Mouse (Mus musculus) testis, adult 2 months (tissue): Measurements from ENCODE around the gene Ddah2.

Experiments
- CTCF ChIP-seq: fragments of 200-500 bp; IDR thresholded peaks from 2 replicates; pipeline ENCODE4 v1.5.1; 2012; ENCODE audit warnings: low read depth, mild to moderate bottlenecking, inconsistent platforms, low read length, moderate library complexity; ENCODE audit not compliant: control insufficient read depth, insufficient read depth, insufficient replicate concordance
- POLR2A ChIP-seq: fragments of 200-500 bp; IDR thresholded peaks from 2 replicates; pipeline ENCODE4 v1.6.1; 2012; ENCODE audit warnings: low read depth, mild to moderate bottlenecking, inconsistent platforms, low read length, moderate library complexity; ENCODE audit not compliant: control insufficient read depth

DNA sequence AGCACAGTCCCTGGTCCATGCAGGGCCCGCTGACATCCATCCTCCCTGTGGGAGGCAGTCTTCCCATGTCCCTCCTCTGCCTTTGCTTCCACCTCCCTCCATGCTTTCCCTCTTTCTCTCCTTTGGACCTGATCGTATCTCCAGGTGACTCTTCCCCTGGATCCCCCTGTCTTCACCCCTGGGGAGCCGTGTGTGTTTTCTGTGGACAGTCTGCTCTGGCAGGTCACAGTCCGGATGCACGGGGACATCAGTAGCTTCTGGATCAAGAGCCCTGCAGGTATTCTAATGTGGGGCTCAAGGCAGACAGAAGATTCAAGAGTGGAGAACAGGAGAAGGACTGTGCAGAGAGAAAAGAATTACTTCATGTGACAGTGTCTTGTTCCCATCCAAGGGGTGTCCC, 35.6 kb upstream of the Ddah2 start:
- TF ChIP-seq CTCF (no peak), POLR2A (no peak)
